Mouse (Mus musculus): ENCODE measurements around the gene Acta1. TPM values are rescaled to one million over a fixed set of nuclear protein-coding genes. Genes with fewer than 3 reads are reported as not detected.

The Acta1 gene
- polyA plus RNA-seq, 1 experiment from 2014 or later, result 8.0 TPM

Other genes starting within 250 kb of the Acta1 start
- 10.5 and 11.9 TPM in 2 replicates for gene Rhou, start 240.8 kb downstream of the Acta1 start, polyA plus RNA-seq (2015; fragmentation: Nextera tagmentation; extraction: Ambion mirVana)
- gene Rab4a, start 88.8 kb downstream of the Acta1 start, polyA plus RNA-seq (2015; fragmentation: Nextera tagmentation; extraction: Ambion mirVana), result 77.5 and 82.2 TPM in 2 replicates
- gene Ccsap, start 34.5 kb downstream of the Acta1 start, polyA plus RNA-seq (2015; fragmentation: Nextera tagmentation; extraction: Ambion mirVana), result 5.7 and 6.2 TPM in 2 replicates
- 21.3 and 21.9 TPM in 2 replicates for gene Nup133, start 54.5 kb upstream of the Acta1 start, polyA plus RNA-seq (2015; fragmentation: Nextera tagmentation; extraction: Ambion mirVana)
- 14.9 and 15.2 TPM in 2 replicates for gene Abcb10, start 88.4 kb upstream of the Acta1 start, polyA plus RNA-seq (2015; fragmentation: Nextera tagmentation; extraction: Ambion mirVana)
- 24.3 and 24.5 TPM in 2 replicates for gene Taf5l, start 126.6 kb upstream of the Acta1 start, polyA plus RNA-seq (2015; fragmentation: Nextera tagmentation; extraction: Ambion mirVana)
- gene Urb2, start 126.8 kb upstream of the Acta1 start, polyA plus RNA-seq (2015; fragmentation: Nextera tagmentation; extraction: Ambion mirVana), result 3.1 and 3.5 TPM in 2 replicates

All from hindbrain, embryonic 15.5 days (tissue).